Mouse (Mus musculus) B cell, adult 2 months (primary cell): ENCODE results near the gene Snx29.
A peak's percentile ranks its signal among the peaks of the same experiment; 100 is the strongest.

Experiments used
- DNase-seq, 2 experiments: peaks; one replicate each; pipeline ENCODE4 v3.0.0; 2022

Gene Snx29

DNA sequence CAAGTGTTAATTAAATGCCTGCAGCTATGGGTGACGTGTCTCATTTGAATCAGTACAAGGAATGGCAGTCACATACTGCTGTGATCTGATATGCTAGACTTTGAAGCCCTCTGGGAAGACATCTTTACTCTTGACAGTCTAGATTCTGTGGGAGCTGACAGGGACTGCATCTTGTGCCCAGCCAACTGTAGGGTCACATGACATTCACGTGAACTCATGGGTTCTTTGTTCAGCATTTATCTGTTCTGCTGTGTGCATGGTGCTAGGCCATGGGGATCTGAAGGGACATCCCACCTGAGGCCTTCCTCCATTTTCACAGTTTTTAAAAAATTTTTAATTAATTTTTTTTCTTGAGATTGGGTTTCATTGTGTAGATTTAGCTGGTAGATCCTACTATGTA is 91.9 kb downstream of the Snx29 start:
- DNase-seq = no peak

DNA sequence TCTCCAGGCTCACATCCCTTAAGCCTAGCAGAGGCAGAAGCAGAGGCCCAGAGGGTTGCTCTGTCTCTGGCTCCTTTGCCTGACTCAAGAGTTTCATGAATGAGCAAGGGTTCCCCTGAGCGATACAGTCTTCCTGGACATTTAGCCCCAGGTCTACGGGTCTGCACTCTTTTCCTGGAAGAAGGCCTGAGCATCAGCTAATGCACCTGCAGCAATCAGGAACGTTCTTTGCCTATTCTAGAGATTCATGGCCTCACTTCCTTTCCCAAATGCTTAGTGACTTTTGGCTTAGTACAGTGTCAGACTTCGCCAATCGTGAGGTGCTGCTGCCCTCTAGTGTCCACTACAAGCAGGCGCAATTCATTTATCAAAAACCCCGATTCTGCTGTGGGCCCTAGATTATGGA is 95.5 kb downstream of the Snx29 start:
- DNase-seq = peak; percentile 73 to 75

DNA sequence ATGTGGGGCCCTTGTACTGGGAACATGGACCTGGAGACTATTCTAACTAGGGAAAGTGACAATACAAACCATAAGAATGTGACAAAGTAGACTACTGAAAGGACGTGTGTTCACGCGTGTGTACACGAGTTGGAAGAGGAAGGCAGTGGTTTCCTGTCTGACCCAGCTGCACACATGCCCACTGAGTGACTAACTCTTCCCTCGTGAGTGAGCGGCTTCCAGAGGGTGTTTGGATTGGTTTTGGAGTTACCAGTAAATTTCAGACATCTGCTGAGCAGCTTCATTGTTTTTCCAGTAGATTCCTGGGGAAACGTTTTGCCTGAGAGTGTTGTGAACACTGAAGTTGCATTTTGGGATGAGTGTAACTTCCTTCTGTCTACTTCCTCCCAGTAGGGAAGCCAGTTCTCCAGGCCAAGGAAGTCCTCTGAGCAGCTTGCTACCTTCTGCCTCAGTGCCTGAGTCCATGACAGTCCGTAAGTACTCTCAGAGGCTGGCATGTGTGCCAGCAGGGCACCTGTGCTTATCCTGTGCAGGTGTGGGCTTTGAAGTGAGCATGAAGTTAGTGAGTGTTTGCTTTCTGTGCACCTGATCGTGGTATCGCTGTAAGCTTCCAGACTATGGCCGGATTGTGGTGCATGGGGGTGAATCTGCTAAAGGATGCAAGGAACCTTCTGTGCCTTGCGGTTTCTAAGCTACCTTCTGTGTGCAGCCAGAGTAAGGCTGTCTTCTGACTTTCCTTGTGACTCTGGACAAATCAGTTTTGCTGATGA is 97.8 kb downstream of the Snx29 start:
- no peak for DNase-seq

DNA sequence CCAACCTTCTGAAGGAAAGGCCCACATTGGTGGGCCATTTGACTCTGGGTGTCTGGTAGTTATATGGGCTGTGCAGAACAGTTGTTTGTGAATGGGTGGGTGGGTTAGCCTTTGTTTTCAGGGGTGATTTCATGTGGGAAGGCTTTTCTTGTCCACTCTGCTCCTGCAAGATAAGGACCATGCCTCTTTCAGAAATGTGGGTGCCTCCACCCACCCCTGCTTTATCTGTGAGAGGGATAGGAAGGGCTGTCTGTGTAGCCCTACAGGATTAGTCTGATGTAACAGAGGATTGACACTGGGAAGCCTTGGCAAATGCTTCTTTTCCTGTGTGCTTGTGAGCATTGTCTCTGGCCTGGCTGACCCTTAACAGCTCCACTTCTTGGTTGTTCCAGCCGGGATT is 99.5 kb downstream of the Snx29 start:
- no peak for DNase-seq

DNA sequence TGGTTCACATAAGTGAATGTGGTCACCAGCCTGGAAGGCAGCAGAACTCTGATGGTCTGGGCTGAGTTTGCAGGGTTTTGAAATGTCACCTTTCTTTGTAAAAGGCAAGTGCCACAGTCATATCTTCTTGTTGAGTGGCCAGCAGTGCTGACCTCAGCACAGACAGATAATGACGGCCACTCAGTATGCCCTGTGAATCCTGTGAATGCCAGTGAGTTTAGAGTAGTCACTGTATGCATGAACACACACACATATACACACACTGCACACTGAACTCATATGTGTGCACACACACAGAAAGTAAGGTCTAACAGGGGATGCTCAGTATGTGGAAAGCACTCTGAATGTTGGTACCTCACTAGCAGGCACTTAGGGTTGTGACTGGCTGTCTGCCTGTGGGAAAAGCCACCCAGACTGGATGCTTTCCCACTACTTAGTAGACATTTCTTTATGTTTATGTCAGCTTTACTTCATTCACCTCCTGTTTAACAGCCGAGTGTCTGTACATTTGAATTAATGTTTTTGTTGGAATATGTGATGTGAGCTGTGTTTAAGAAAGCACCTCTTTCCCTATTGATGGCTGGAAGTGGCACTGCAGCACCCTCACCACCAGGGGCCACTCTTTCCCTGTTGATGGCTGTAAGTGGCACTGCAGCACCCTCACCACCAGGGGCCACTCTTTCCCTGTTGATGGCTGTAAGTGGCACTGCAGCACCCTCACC is 100.3 kb downstream of the Snx29 start:
- no peak for DNase-seq

DNA sequence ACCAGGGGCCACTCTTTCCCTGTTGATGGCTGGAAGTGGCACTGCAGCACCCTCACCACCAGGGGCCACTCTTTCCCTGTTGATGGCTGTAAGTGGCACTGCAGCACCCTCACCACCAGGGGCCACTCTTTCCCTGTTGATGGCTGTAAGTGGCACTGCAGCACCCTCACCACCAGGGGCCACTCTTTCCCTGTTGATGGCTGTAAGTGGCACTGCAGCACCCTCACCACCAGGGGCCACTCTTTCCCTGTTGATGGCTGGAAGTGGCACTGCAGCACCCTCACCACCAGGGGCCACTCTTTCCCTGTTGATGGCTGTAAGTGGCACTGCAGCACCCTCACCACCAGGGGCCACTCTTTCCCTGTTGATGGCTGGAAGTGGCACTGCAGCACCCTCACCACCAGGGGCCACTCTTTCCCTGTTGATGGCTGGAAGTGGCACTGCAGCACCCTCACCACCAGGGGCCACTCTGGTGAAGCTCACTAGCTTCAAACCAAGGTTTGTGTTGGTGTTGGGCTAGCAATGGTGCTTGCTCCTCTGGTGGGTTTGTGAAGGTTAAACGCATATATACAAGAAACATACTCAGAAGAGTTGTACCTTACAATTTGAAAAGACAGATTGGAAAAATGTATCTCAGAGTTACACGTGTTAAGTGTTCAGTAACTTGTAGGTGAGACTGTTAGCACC is 101.0 kb downstream of the Snx29 start:
- DNase-seq = peak; percentile 62 to 66

DNA sequence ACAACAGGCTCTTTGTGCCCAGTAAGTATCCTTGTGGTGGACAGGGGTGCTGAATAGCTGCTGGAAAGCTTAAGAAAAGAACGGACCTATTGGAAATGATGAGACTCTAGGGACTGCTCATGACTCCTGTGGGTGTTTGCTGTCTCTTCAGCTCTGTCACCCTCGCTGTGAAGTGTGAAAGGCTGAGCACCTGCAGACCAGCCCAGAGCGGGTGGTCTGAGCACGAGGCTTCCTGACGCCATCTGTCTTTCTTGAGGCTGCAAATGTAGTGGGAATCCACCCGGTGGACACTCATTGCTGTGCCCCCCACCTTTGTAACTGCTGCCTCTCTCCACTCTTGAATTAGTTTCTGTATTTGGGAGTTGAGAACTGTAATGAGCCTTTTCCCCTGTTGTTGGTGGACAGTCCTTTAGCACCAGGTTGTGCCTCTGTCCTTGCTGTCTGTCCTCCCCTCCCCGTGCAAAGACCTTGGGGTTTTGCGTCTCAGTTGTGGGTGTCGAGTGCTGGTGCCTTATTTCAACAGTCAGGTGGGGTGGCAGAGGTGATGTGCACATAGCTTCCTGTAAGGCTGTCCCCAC is 101.9 kb downstream of the Snx29 start:
- DNase-seq = no peak

DNA sequence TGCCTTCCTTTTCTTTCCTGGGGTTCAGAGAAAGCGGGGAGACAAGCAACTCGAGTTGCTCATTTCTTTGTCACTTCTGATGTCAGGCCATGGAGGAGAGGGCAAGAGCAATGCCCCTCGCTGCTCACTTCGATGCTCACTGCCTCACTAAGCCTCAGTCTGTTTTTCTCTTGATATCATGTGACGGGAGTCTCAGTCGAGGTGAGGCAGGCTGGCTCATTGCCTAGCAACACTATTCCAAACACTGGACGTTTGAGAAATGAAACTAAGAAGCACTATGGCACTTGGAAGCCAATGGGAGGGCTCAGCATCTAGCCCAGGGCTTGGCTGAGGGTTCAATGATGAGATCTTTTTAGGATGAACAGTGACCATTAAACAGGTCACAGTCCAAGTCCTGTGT is 102.6 kb downstream of the Snx29 start:
- no peak for DNase-seq

DNA sequence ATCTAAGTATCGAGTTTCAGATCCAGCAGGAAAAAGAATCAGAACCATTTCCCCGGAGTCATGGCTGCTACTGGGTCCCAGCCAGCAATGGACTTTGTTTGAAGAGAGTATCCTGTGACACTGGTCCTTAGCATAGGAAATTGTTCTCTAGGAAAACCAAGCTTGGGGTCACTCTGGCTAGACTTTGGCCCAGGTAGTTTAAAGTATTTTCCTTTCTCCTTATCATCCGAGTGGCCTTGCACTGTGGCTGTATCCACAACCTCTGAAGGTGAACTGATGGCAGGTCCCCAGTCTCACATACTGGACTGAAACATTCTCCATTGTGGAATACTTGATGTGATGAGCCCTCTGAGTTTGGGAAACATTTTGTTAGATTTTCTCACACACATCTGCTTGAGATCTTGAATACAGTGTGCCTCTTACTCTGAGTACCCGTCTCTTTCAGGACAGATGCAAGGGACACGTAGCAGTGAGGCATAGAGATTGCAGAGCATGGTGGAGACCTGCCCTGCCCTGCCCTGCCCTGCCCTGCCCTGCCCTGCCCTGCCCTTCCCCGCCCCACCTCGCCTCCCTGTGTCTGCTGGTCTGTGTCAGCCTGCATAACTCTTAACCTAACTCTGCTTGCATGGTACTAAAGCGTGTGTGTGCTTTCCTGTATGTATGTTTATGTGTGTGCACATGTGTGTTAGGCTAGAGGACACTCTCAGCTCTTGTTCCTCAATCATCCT is 104.3 kb downstream of the Snx29 start:
- no peak for DNase-seq

DNA sequence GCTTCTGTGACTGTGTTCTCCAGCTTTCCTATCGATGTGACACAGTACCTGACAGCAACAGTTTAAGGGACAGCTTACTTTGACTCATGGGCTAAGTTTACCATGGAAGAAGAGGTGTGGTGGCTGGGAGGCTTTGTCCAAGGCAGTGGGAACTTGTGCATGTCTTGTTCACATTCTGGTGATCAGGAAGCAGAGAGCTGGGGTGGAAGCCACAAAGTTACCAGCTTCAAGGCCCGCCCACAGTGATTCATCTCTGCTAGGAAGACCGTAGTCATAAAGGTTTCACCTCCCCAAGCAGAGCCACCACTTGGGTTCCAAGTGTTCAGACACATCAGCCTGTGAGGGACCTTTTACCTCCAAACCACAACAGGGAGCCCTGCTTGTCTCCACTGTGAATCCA is 107.1 kb downstream of the Snx29 start:
- no peak for DNase-seq

DNA sequence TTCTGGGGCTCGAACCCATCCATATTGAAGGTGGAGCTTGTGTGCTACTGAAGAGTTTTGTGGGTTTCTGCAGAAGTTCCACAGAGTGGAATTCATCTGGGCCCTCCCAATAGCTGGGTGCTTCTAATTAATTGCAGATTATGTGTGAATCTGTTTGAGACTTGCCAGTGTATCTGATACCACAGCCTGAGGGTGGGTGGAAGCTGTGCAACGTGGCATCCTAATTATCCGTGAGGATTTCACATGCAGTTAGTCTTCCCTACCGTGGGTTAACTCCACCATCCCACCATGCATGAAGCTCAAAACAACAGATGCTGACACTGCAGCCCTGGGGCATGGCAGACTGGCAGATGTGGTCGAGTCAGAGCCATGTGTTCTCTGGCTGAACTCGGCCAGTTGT is 107.8 kb downstream of the Snx29 start:
- DNase-seq = no peak

DNA sequence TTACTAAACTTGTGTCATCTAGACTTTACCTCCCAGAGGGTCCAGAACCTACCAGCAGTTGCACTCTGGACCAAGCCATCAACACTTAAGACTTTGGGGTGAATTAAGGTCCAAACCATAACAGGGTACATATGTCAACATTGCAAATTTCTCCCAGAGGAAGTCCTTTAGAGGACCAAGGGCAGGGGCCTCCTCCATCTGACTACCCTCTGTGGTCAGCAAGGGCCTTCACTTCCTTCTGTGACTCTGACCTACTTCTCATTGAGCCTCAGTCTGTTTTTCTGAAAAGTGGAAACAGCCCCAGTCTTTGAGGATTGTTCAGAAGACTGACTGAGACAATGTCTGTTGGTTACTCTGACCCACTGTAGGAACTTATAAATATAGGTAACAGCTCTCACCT is 111.1 kb downstream of the Snx29 start:
- DNase-seq = no peak

DNA sequence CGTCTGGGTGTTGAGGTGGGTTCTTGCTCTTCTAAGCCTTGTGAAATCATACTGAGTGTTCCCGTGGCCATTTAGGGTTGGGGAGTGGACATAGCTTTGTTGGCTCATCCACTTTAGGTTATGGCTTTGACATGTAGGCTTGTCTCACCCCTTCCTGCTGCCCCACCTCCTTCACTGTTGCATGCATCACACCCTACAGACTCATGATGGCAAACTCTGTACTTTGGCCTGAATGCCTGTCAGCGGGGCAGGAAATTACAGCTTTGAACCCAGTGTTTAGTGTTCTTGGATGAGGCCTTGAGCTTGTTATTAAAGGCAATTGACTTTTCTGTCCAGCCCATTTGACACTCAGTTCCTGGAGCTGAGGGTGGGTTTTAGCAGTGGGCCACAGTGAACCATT is 114.9 kb downstream of the Snx29 start:
- no peak for DNase-seq

DNA sequence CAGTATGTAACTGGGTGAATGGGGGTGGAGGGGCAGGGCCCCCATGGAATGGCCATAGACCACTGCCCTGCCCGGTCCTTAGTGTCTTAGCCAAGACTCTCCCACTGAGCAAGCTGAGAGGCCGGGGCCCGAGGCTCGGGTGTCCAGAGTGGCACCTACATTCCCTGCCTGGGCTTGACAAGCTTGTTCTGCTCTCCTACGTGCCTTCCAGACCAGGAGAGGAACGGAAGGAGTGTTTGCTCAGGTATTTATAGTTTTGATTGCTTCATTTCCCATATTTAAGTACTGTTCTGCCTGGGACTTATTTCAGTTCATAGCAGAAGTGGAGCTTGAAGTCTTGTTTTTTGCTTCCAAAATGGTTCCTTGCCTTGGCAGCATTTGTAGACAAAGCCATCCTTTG is 116.7 kb downstream of the Snx29 start:
- DNase-seq = no peak

DNA sequence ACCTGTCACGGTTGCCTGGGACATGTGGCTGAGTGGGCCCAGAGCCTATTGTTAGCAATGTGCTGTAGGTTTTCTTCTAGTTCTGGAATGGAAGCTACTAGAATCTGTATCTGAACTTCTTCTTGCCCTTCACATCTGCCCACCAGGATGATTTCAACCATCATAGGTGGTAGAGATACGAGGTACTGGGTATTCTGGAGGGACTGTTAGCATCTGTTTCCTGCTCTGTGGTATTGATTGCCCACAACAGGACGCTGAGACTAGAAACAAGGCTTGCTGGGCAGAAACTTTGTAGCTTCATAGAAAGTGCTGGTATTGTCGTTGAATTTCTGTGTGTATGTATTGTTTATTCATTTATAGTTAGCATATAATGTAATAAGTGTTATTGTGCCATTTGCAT is 118.9 kb downstream of the Snx29 start:
- DNase-seq = no peak

DNA sequence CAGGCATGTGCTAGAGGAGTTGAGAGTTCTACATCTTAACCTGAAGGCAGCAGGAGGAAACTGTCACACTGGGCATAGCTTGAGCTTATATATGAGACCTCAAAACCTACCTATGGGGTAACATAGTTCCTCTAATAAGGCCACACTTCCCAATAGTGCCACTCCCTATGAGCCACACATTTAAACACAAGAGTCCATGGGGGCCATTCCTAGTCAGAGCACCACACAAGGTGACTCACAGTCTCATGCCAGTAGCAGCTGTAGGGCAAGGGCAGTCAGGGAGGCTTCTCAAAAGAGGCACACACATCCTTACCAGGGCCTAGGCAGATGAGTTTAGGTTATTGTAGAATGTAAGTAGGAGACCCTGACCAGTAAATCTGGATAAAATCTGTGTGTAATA is 119.8 kb downstream of the Snx29 start:
- DNase-seq = no peak

DNA sequence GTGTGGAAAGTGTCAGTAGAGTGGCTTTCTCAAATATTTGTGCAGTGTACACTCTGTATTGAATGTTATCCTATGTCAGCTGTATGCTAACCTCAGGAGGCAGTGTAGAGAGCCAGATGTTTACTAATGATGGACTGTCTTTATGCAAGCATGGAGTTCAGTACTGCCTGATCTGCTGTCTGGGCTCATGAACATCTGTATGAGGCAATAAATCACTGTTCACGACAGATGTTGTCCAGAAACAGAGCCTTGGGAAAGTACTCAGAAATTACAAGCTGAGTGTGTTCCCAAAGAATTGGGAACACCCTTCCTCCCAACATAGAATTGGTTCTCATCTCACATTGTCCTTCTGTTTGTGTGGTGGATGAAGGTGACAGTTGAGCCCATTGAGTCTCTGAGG is 121.9 kb downstream of the Snx29 start:
- no peak for DNase-seq

DNA sequence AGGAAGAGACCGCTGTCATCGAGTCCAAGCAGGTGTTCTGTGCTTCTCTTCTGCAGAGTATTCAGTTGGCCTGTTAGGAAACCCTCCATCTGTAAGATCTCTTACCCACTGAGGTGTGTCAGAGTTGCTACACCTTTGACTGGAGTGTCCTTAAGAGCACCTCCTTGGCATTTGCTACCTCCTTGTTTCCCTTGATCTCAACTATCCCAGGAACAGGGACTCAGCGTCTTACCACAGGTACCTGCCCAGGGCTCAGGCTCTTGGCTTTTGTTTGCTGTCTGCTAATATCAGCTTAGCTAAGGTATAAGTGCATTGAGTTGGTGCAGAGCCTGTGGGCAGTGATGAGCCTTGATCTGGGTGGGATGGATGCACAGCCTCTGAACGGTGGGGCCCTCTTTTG is 124.3 kb downstream of the Snx29 start:
- DNase-seq = no peak

DNA sequence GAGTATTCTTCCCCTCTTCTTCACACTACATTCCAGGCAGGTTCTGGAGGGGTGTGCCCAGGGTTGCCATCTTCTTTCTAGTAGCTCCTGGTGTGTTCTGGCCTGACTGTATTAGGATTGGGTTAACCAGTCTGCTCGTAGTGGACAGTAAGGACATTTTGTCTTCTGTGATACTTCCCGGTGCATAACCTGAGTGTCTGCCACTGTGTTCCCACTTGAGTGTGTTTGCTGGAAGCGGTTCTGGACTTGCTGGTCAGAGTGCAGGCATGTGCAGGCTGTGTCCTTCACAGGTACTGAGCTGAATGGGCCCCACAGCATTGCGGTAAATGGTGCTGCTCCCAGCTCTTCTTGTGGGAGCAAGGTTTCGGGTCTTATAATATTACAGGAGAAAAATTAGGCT is 125.2 kb downstream of the Snx29 start:
- DNase-seq = no peak

DNA sequence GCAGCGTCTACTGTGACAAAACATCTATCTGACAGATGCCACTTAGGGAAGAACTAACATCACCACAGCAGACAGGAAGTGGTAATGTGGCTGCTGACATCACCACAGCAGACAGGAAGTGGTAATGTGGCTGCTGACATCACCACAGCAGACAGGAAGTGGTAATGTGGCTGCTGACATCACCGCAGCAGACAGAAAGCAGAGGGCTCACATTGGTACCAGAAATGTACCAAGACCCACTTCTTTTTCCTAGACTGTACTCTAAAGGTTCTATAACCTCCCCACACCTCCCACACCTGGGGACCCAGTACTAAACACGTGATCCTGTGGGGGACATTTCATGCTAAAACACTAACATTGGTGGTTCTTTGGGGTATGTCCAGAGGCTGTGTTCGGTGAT is 126.0 kb downstream of the Snx29 start:
- DNase-seq = peak; percentile 57 to 59

DNA sequence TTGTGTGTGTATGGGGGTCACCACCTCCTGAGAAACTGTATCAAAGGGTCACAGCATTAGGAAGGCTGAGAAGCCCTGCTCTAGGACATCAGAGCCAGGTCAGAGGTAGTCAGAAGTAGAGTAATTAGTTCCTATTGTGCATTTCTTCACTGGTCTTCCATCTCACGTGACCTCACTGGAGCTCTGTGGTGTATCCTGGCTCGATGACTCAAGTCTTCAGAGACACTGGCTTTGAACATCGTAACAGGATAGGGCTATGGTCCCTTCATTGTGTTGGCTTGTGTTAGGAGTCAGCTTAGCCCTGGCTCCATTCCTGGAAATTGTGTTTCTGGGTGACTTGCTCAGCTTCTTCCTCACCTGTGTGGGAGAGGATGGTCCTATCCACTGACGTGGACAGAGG is 126.6 kb downstream of the Snx29 start:
- no peak for DNase-seq

DNA sequence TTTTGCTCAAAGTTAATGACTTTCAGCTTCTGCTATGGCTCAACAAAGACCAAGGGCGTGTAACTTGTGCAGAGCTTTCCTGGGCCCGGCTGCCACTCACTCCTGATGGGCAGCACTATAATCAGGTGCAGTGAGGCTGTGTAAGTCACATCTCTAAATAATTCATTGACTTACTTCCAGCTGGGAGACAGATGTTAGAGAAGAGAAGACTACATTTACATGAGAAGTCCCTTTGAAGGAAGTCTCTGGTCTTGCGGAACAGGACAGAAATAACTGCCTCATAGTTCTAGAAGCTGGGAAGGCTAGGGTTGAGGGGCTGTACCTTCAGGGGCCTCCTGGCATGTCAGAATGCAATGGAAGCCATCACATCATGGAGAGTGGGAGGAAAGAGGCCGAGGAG is 127.9 kb downstream of the Snx29 start:
- no peak for DNase-seq

DNA sequence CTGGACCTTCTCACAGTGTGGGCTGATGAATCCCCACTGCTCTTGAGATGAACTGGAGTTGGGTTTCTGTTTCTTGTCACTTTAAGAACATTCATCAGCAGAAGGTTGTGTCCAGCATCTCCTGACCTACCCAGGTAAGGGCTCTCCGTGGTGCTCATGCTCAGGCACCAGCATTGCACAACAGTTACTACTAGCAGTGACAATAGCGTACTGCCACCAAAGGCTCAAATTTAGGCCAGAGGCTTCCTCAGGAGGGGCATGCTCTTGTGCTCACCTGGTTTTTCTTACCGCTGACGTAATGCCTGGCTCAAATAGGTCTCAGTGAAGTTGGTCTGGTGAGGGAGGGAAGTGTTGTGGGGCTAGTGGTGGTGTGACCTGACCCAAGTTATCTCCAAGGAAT is 132.2 kb downstream of the Snx29 start:
- no peak for DNase-seq
